Mouse (Mus musculus): ENCODE data around the gene Cln5. TPM values are rescaled to one million over a fixed set of nuclear protein-coding genes. Genes with fewer than 3 reads are reported as not detected.

Gene Cln5
- polyA plus RNA-seq, 1 experiment from 2014 or later, result 29.7 TPM

GRCm38 (mm10) chr14:103086671-103087324, 16.8 kb downstream of the Cln5 start:
- Histone ChIP-seq H3K27ac (replicated peaks) (no peak overlapping the region), H3K9me3 (replicated peaks) (no peaks in the 10 kb centered on the region), H3K36me3 (peaks cover 89% of the 10 kb centered on the region), H3K27me3 (ENCODE audit: low read depth, poor library complexity, severe bottlenecking) (no peaks in the 10 kb centered on the region), H3K4me1 (no peaks in the 10 kb centered on the region), H3K4me3 (no peak overlapping the region)
- WGBS, result 94% methylated on average over 4 of the region's 4 CpGs
- DNase-seq (ENCODE audit: low spot score), result no peak

GRCm38 (mm10) chr14:103087846-103088245, 17.8 kb downstream of the Cln5 start:
- Histone ChIP-seq H3K4me3 (no peak overlapping the region), H3K36me3 (peaks cover 87% of the 10 kb centered on the region), H3K4me1 (no peaks in the 10 kb centered on the region), H3K27me3 (ENCODE audit: low read depth, poor library complexity, severe bottlenecking) (no peaks in the 10 kb centered on the region), H3K9me3 (replicated peaks) (no peaks in the 10 kb centered on the region), H3K27ac (replicated peaks) (no peak overlapping the region)
- no peak for DNase-seq (ENCODE audit: low spot score)
- 86% methylated on average over 5 of the region's 5 CpGs for WGBS

GRCm38 (mm10) chr14:103088624-103089023, 18.6 kb downstream of the Cln5 start:
- 73% methylated on average over 6 of the region's 6 CpGs for WGBS
- H3K36me3 ChIP-seq, result peaks cover 87% of the 10 kb centered on the region
- H3K27me3 ChIP-seq (ENCODE audit: low read depth, poor library complexity, severe bottlenecking), result no peaks in the 10 kb centered on the region
- H3K27ac ChIP-seq (replicated peaks), result no peak overlapping the region
- H3K4me3 ChIP-seq, result no peak overlapping the region
- no peaks in the 10 kb centered on the region for H3K9me3 ChIP-seq (replicated peaks)
- peak; percentile 32 for DNase-seq (ENCODE audit: low spot score)
- no peaks in the 10 kb centered on the region for H3K4me1 ChIP-seq

- H3K36me3 ChIP-seq, result peaks cover 68% of the 10 kb centered on the region
- H3K4me3 ChIP-seq, result no peak overlapping the region
- DNase-seq (ENCODE audit: low spot score), result no peak
- H3K27me3 ChIP-seq (ENCODE audit: low read depth, poor library complexity, severe bottlenecking), result no peaks in the 10 kb centered on the region
- H3K9me3 ChIP-seq (replicated peaks), result no peaks in the 10 kb centered on the region
- H3K4me1 ChIP-seq, result peaks cover 18% of the 10 kb centered on the region
- WGBS, result 87% methylated on average over 3 of the region's 3 CpGs
- no peak overlapping the region for H3K27ac ChIP-seq (replicated peaks)
Measured at GRCm38 (mm10) chr14:103093236-103093635, 23.2 kb downstream of the Cln5 start.

- Histone ChIP-seq H3K9me3 (replicated peaks) (no peaks in the 10 kb centered on the region), H3K4me3 (no peak overlapping the region), H3K27me3 (ENCODE audit: low read depth, poor library complexity, severe bottlenecking) (no peaks in the 10 kb centered on the region), H3K4me1 (peaks cover 18% of the 10 kb centered on the region), H3K27ac (replicated peaks) (no peak overlapping the region), H3K36me3 (peaks cover 63% of the 10 kb centered on the region)
- DNase-seq (ENCODE audit: low spot score), result no peak
- WGBS, result 82% methylated on average over 4 of the region's 4 CpGs
Measured at GRCm38 (mm10) chr14:103093670-103094069, 23.7 kb downstream of the Cln5 start.

GRCm38 (mm10) chr14:103095036-103095435, 25.0 kb downstream of the Cln5 start:
- no peaks in the 10 kb centered on the region for H3K27me3 ChIP-seq (ENCODE audit: low read depth, poor library complexity, severe bottlenecking)
- H3K4me3 ChIP-seq, result no peak overlapping the region
- H3K9me3 ChIP-seq (replicated peaks), result no peaks in the 10 kb centered on the region
- no peak overlapping the region for H3K27ac ChIP-seq (replicated peaks)
- no peak for DNase-seq (ENCODE audit: low spot score)
- peaks cover 18% of the 10 kb centered on the region for H3K4me1 ChIP-seq
- H3K36me3 ChIP-seq, result peaks cover 53% of the 10 kb centered on the region
- WGBS, result 95% methylated on average over 8 of the region's 8 CpGs

- Histone ChIP-seq H3K4me3 (no peak overlapping the region), H3K4me1 (peaks cover 18% of the 10 kb centered on the region), H3K36me3 (peaks cover 51% of the 10 kb centered on the region), H3K27me3 (ENCODE audit: low read depth, poor library complexity, severe bottlenecking) (no peaks in the 10 kb centered on the region), H3K27ac (replicated peaks) (no peak overlapping the region), H3K9me3 (replicated peaks) (no peaks in the 10 kb centered on the region)
- WGBS, result 94% methylated on average over 8 of the region's 8 CpGs
- DNase-seq (ENCODE audit: low spot score), result no peak
Measured at GRCm38 (mm10) chr14:103095826-103096225, 25.8 kb downstream of the Cln5 start.

- peaks cover 43% of the 10 kb centered on the region for H3K36me3 ChIP-seq
- no peaks in the 10 kb centered on the region for H3K27me3 ChIP-seq (ENCODE audit: low read depth, poor library complexity, severe bottlenecking)
- H3K9me3 ChIP-seq (replicated peaks), result no peaks in the 10 kb centered on the region
- H3K27ac ChIP-seq (replicated peaks), result no peak overlapping the region
- no peak for DNase-seq (ENCODE audit: low spot score)
- 88% methylated on average over 6 of the region's 6 CpGs for WGBS
- peaks cover 18% of the 10 kb centered on the region for H3K4me1 ChIP-seq
- H3K4me3 ChIP-seq, result no peak overlapping the region
Measured at GRCm38 (mm10) chr14:103096621-103097020, 26.6 kb downstream of the Cln5 start.

GRCm38 (mm10) chr14:103098213-103098586, 28.2 kb downstream of the Cln5 start:
- Histone ChIP-seq H3K4me3 (peak overlapping the region; percentile 85), H3K27me3 (ENCODE audit: low read depth, poor library complexity, severe bottlenecking) (no peaks in the 10 kb centered on the region), H3K9me3 (replicated peaks) (no peaks in the 10 kb centered on the region), H3K4me1 (peaks cover 29% of the 10 kb centered on the region), H3K27ac (replicated peaks) (peak overlapping the region; percentile 99), H3K36me3 (peaks cover 31% of the 10 kb centered on the region)
- DNase-seq (ENCODE audit: low spot score), result no peak
- 4% methylated on average over 2 of the region's 2 CpGs for WGBS

GRCm38 (mm10) chr14:103098587-103099235, 28.7 kb downstream of the Cln5 start:
- H3K9me3 ChIP-seq (replicated peaks), result no peaks in the 10 kb centered on the region
- peak overlapping the region; percentile 99 for H3K27ac ChIP-seq (replicated peaks)
- H3K4me3 ChIP-seq, result peak overlapping the region; percentile 85
- peaks cover 26% of the 10 kb centered on the region for H3K36me3 ChIP-seq
- H3K4me1 ChIP-seq, result peaks cover 29% of the 10 kb centered on the region
- no peaks in the 10 kb centered on the region for H3K27me3 ChIP-seq (ENCODE audit: low read depth, poor library complexity, severe bottlenecking)
- peak; percentile 81 for DNase-seq (ENCODE audit: low spot score)
- WGBS, result under 1% methylated on average over 86 of the region's 86 CpGs

GRCm38 (mm10) chr14:103099238-103099933, 29.4 kb downstream of the Cln5 start, which contains the start of gene Fbxl3:
Gene Fbxl3 (minus strand): TSS chr14:103099566.
- under 1% methylated on average over 88 of the region's 88 CpGs for WGBS
- peaks cover 29% of the 10 kb centered on the region for H3K4me1 ChIP-seq
- peak within 1 kb of the TSS; percentile 99 for H3K27ac ChIP-seq (replicated peaks)
- peak within 1 kb of the TSS; percentile 85 for H3K4me3 ChIP-seq
- H3K27me3 ChIP-seq (ENCODE audit: low read depth, poor library complexity, severe bottlenecking), result no peaks in the 10 kb centered on the region
- H3K36me3 ChIP-seq, result peaks cover 22% of the 10 kb centered on the region
- no peaks in the 10 kb centered on the region for H3K9me3 ChIP-seq (replicated peaks)
- DNase-seq (ENCODE audit: low spot score), result peak; percentile 87

GRCm38 (mm10) chr14:103100296-103100695, 30.3 kb downstream of the Cln5 start:
- no peak overlapping the region for H3K4me3 ChIP-seq
- WGBS, result 87% methylated on average over 13 of the region's 13 CpGs

GRCm38 (mm10) chr14:103101171-103101570, 31.2 kb downstream of the Cln5 start:
- WGBS, result 78% methylated on average over 3 of the region's 3 CpGs
- Histone ChIP-seq H3K36me3 (peaks cover 6% of the 10 kb centered on the region), H3K4me3 (no peak overlapping the region), H3K9me3 (replicated peaks) (no peaks in the 10 kb centered on the region), H3K4me1 (peaks cover 29% of the 10 kb centered on the region), H3K27me3 (ENCODE audit: low read depth, poor library complexity, severe bottlenecking) (no peaks in the 10 kb centered on the region), H3K27ac (replicated peaks) (no peak overlapping the region)
- DNase-seq (ENCODE audit: low spot score), result no peak

More at GRCm38 (mm10) chr14:103100296-103100695, 30.3 kb downstream of the Cln5 start:
- Histone ChIP-seq H3K27me3 (ENCODE audit: low read depth, poor library complexity, severe bottlenecking) (no peaks in the 10 kb centered on the region), H3K36me3 (peaks cover 13% of the 10 kb centered on the region), H3K4me1 (peaks cover 29% of the 10 kb centered on the region), H3K27ac (replicated peaks) (no peak overlapping the region), H3K9me3 (replicated peaks) (no peaks in the 10 kb centered on the region)
- DNase-seq (ENCODE audit: low spot score), result no peak

Measured in midbrain, embryonic 10.5 days (tissue).